Mouse (Mus musculus): Measurements from ENCODE around the gene Adsl. TPM values are rescaled to one million over a fixed set of nuclear protein-coding genes. Genes with fewer than 3 reads are reported as not detected.
"Not testable (repeated sequence)": the region's sequence is repeated elsewhere in the genome, so short reads cannot be mapped to it uniquely, and the experiment has no call there.

Gene Adsl
- polyA plus RNA-seq (2014; fragmentation: Nextera tagmentation; extraction: Ambion mirVana): 184 and 186 TPM in 2 replicates

DNA sequence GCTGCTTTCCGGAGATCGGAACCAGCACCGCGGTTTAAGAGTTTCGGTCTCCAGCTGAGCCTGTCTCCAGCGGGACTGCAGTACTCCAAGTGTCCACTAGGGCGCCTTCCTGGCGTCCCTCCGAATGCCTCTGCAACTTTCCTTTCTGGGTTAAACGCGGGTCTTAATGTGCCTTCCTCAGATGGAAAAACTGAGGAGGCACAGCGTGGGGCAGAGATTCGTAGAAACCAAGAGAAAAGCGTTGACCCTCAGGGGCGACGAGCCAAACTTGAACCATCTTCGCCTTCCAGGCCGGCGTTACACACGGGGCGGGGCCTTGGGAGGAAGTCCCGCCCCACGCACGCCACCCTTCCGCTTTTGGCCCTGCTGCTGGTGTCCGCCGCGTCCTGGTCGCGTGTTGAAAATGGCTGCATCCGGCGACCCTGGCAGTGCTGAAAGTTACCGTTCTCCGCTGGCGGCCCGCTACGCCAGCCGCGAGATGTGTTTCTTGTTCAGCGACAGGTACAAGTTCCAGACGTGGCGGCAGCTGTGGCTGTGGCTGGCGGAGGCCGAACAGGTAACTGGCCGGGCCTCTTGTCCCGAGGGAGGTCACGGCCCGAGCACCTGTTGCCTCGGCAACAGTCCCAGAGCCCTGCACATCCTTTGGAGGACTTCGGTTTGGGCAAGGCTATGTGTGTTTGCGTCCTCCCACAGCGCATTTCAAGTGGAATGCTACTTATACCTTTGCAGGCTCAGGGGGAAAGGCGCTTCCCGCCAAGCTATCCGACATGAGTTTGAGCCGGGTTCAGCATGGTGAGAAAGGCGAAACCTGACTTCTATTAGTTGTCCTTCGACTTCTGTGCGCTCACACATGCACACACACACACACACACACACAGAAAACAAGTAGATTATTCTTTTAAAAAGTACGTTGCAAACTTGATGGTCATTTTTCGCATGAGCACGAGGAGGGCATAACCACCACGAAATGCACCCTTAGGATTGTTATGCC is at the start of gene Adsl:
TSS of gene Adsl (plus strand) at position 346 of the 991 bp plus-strand sequence.
- H3K4me2 ChIP-seq (ENCODE audit: low read depth, low read length, severe bottlenecking): peak within 1 kb of the TSS; percentile 73
- no peaks in the 10 kb centered on the region for H3K9me3 ChIP-seq (ENCODE audit: control insufficient read depth, low read length)
- peak within 1 kb of the TSS; percentile 28; the same call in 1 of the 2 replicates for H3K27ac ChIP-seq (ENCODE audit: low read depth, low read length)
- WGBS: under 1% methylated on average over 63 of the region's 63 CpGs
- DNase-seq (ENCODE audit: low spot score) (peak; percentile 95), ATAC-seq (replicated peaks; ENCODE audit: low FRiP score) (peak; percentile 93)
- H3K4me3 ChIP-seq (ENCODE audit: low read depth, low read length): peak within 1 kb of the TSS; percentile 87
- no peaks in the 10 kb centered on the region for H3K27me3 ChIP-seq (ENCODE audit: control insufficient read depth, insufficient read depth, low read length)
- peaks cover 5% of the 10 kb centered on the region; the same call in 1 of the 2 replicates for H3K36me3 ChIP-seq (ENCODE audit: control insufficient read depth, insufficient read depth, low read length)
- peak within 1 kb of the TSS; percentile 81 for H3K9ac ChIP-seq (ENCODE audit: low read length)
- peaks cover 6% of the 10 kb centered on the region; the same call in 1 of the 2 replicates for H3K4me1 ChIP-seq (replicated peaks; ENCODE audit: control insufficient read depth, insufficient read depth, low read length)

DNA sequence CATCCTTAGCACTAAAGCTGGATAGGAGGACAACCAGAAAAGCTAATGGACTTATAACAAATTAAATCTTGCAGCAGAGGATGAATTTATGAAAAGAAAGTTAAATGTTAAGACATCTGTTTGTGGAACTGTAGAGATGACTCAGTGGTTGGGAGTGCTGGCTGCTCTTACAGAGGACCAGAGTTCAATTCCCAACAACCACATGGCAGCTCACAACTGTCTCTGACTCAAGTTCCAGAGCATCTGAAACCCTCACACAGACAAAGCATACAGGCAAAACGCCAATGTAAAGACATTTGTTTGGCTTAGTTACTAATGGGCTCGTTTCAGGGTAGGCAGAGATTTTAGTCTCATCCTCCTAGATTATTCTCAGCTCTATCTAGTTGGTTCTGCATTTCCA is 48.5 kb upstream of the Adsl start:
- no peaks in the 10 kb centered on the region for H3K4me1 ChIP-seq (replicated peaks; ENCODE audit: control insufficient read depth, insufficient read depth, low read length)
- no peaks in the 10 kb centered on the region for H3K27me3 ChIP-seq (ENCODE audit: control insufficient read depth, insufficient read depth, low read length)
- no peak overlapping the region for H3K4me2 ChIP-seq (ENCODE audit: low read depth, low read length, severe bottlenecking)
- no peaks in the 10 kb centered on the region for H3K9me3 ChIP-seq (ENCODE audit: control insufficient read depth, low read length)
- DNase-seq (ENCODE audit: low spot score) (no peak), ATAC-seq (replicated peaks; ENCODE audit: low FRiP score) (no peak)
- H3K36me3 ChIP-seq (ENCODE audit: control insufficient read depth, insufficient read depth, low read length): peaks cover 13% of the 10 kb centered on the region; the same call in 1 of the 2 replicates
- H3K27ac ChIP-seq (ENCODE audit: low read depth, low read length): no peak overlapping the region
- H3K4me3 ChIP-seq (ENCODE audit: low read depth, low read length): no peak overlapping the region
- H3K9ac ChIP-seq (ENCODE audit: low read length): no peak overlapping the region
- WGBS: 90% methylated on average over 2 of the region's 2 CpGs

DNA sequence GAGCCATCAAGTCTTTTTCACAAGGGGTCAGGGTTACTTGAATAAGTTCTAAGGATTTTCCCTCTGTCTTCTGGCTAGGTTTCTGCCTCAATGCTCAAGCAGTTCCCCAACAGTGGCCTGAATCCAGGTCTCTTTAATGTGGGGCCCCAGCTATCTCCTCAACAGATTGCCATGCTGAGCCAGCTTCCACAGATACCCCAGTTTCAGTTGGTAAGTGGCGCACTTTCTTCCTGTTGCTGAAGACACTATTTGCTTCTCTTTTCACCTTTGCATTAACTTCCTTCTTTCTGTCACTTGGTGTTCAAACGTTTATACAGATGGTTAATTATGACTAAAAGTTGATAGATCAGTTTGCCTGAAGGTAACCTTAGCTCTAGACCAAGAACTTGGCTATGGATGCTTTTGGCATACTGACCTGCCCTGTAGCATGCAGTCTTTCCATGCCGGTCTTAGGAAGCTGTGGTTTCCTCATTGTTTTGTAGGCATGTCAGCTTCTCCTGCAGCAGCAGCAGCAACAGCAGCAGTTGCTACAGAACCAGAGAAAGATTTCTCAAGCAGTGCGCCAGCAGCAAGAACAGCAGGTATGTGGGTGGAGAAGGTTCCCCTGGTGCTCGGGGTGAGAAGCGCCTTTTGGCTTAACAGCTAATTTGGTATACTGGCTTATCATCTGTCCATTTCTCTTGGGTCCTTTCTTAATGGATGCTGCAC is 46.3 kb upstream of the Adsl start:
- 93% methylated on average over 6 of the region's 6 CpGs for WGBS
- DNase-seq (ENCODE audit: low spot score): no peak
- no peak overlapping the region for H3K27ac ChIP-seq (ENCODE audit: low read depth, low read length)
- no peak overlapping the region for H3K9ac ChIP-seq (ENCODE audit: low read length)
- H3K27me3 ChIP-seq (ENCODE audit: control insufficient read depth, insufficient read depth, low read length): no peaks in the 10 kb centered on the region
- ATAC-seq (replicated peaks; ENCODE audit: low FRiP score): no peak
- peaks cover 10% of the 10 kb centered on the region; the same call in 1 of the 2 replicates for H3K36me3 ChIP-seq (ENCODE audit: control insufficient read depth, insufficient read depth, low read length)
- no peak overlapping the region for H3K4me3 ChIP-seq (ENCODE audit: low read depth, low read length)
- no peaks in the 10 kb centered on the region for H3K4me1 ChIP-seq (replicated peaks; ENCODE audit: control insufficient read depth, insufficient read depth, low read length)
- no peak overlapping the region for H3K4me2 ChIP-seq (ENCODE audit: low read depth, low read length, severe bottlenecking)
- no peaks in the 10 kb centered on the region for H3K9me3 ChIP-seq (ENCODE audit: control insufficient read depth, low read length)

DNA sequence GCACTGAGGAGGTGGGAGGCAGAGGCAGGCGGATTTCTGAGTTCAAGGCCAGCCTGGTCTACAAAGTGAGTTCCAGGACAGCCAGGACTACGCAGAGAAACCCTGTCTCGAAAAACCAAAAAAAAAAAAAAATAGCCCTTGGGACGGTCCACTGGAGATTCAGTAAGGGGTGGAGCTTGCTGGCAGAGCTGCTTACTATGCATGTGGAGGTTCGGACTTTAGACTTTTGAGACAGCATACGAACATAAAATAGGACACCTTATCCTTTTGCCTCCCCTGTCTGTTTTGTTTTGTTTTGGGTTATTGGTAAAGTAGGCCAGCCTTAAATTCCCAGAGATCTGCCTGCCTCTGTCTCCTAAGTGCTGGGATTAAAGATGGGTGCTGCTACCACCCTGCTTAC is 43.5 kb upstream of the Adsl start:
- H3K4me1 ChIP-seq (replicated peaks; ENCODE audit: control insufficient read depth, insufficient read depth, low read length); H3K4me2 ChIP-seq (ENCODE audit: low read depth, low read length, severe bottlenecking); ATAC-seq (replicated peaks; ENCODE audit: low FRiP score); H3K9me3 ChIP-seq (ENCODE audit: control insufficient read depth, low read length); DNase-seq (ENCODE audit: low spot score); H3K27me3 ChIP-seq (ENCODE audit: control insufficient read depth, insufficient read depth, low read length); H3K27ac ChIP-seq (ENCODE audit: low read depth, low read length); H3K36me3 ChIP-seq (ENCODE audit: control insufficient read depth, insufficient read depth, low read length); H3K9ac ChIP-seq (ENCODE audit: low read length); H3K4me3 ChIP-seq (ENCODE audit: low read depth, low read length): not testable (repeated sequence)
- 96% methylated on average over 6 of the region's 6 CpGs for WGBS

DNA sequence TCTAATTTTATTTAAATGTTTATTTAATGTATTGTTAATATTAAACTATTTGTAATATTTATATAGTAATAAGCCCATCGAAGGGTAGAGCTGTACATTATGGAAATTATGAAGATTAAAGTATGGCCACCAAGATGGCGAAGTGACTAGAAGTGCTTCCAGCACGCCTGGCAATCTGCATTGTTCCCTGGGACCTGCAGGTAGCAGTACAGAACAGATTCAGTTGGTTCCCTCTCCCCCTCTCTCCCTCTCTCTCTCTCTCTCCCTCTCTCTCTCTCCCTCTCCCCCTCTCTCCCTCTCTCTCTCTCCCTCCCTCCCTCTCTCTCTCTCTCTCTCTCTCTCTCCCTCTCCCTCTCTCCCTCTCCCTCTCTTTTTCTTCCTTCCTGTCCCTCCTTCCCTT is 38.1 kb upstream of the Adsl start:
- Histone ChIP-seq H3K27ac (ENCODE audit: low read depth, low read length) (no peak overlapping the region), H3K9ac (ENCODE audit: low read length) (no peak overlapping the region), H3K9me3 (ENCODE audit: control insufficient read depth, low read length) (no peaks in the 10 kb centered on the region), H3K4me3 (ENCODE audit: low read depth, low read length) (no peak overlapping the region), H3K4me1 (replicated peaks; ENCODE audit: control insufficient read depth, insufficient read depth, low read length) (no peaks in the 10 kb centered on the region), H3K4me2 (ENCODE audit: low read depth, low read length, severe bottlenecking) (no peak overlapping the region), H3K27me3 (ENCODE audit: control insufficient read depth, insufficient read depth, low read length) (no peaks in the 10 kb centered on the region), H3K36me3 (ENCODE audit: control insufficient read depth, insufficient read depth, low read length) (peaks cover 6% of the 10 kb centered on the region)
- ATAC-seq (replicated peaks; ENCODE audit: low FRiP score) (no peak), DNase-seq (ENCODE audit: low spot score) (no peak)
- 91% methylated on average over 3 of the region's 3 CpGs for WGBS

DNA sequence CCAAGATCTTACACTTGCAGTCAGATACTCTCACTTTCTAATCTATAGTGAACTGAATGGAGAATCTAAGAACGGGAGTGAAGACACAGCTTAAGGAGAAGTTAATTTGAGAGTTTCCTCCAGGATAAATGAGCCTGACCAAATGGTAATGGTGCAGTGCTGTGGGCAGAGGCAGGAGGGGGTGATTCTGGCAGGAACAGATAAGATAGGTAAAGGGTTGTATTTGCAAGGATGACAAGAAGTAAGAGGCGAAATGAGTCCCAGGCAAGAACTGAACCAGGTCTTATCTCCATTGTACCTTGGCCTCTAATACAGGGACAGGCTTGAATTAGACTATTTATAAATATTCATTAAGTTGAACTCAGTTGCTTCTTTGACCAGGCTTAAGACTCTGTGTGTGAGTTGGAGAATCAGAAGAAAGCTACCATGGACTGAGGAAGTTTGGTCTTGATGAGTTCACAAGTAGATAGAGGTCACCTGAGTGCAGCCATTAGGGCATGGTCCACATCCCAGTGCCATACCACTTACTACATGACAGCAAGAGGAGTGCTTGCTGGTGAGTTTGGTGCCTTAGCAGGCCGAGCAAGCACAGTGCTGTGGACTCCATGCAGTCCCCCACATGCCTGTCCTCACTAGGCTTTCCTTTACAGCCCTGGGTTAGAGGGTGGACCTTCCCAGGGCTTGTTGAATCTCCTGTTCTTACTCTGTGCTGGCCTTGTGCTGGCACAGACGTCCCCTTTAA is 37.3 kb upstream of the Adsl start:
- Histone ChIP-seq H3K4me3 (ENCODE audit: low read depth, low read length) (no peak overlapping the region), H3K36me3 (ENCODE audit: control insufficient read depth, insufficient read depth, low read length) (peaks cover 6% of the 10 kb centered on the region), H3K9ac (ENCODE audit: low read length) (no peak overlapping the region), H3K27ac (ENCODE audit: low read depth, low read length) (no peak overlapping the region), H3K9me3 (ENCODE audit: control insufficient read depth, low read length) (no peaks in the 10 kb centered on the region), H3K4me1 (replicated peaks; ENCODE audit: control insufficient read depth, insufficient read depth, low read length) (no peaks in the 10 kb centered on the region), H3K27me3 (ENCODE audit: control insufficient read depth, insufficient read depth, low read length) (no peaks in the 10 kb centered on the region), H3K4me2 (ENCODE audit: low read depth, low read length, severe bottlenecking) (no peak overlapping the region)
- DNase-seq (ENCODE audit: low spot score) (no peak), ATAC-seq (replicated peaks; ENCODE audit: low FRiP score) (no peak)
- 93% methylated on average over 4 of the region's 4 CpGs for WGBS

DNA sequence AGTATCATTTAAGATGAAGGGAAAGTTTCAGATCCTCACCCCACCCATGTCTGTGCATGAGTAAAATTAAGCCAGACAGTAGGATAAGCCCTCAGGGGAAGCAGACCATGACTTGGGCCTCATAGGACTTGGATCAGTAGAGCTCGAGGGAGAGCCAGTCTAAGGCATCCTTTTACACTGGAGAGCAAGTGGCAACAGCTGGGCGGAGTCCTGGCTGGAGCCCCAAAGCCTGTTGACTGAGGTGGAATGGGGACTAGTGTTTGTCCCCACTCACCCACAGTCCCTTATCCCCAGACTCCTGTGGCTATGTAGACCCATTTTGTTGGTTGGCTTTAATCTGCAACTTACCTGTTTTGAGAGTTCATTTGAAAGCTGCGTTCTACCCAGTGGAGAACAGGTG is 36.1 kb upstream of the Adsl start:
- Histone ChIP-seq H3K4me3 (ENCODE audit: low read depth, low read length) (no peak overlapping the region), H3K9me3 (ENCODE audit: control insufficient read depth, low read length) (no peaks in the 10 kb centered on the region), H3K9ac (ENCODE audit: low read length) (no peak overlapping the region), H3K27me3 (ENCODE audit: control insufficient read depth, insufficient read depth, low read length) (no peaks in the 10 kb centered on the region), H3K4me1 (replicated peaks; ENCODE audit: control insufficient read depth, insufficient read depth, low read length) (no peaks in the 10 kb centered on the region), H3K36me3 (ENCODE audit: control insufficient read depth, insufficient read depth, low read length) (peaks cover 12% of the 10 kb centered on the region), H3K4me2 (ENCODE audit: low read depth, low read length, severe bottlenecking) (no peak overlapping the region), H3K27ac (ENCODE audit: low read depth, low read length) (no peak overlapping the region)
- WGBS: 91% methylated on average over 3 of the region's 3 CpGs
- no peak for DNase-seq (ENCODE audit: low spot score)
- ATAC-seq (replicated peaks; ENCODE audit: low FRiP score): no peak

DNA sequence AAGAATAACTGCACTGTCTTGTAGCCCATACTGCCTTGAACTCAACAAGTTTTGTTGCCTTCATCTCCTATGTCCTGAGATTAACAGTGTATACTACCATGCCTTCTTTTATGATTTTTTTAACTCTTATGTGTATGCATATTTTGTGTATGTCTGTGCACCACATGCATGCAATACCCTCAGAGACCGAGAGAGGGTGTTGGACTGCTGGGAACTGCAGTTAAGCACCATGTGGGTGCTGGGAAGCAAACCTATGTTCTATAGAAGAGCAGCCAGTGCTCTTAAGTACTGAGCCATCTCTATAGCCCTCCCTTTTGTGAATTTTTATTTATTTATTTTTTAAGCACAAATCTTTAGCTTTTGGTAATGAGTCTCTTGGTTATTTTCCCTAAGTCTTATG is 34.5 kb upstream of the Adsl start:
- WGBS: 97% methylated on average over 1 of the region's 1 CpGs
- H3K4me3 ChIP-seq (ENCODE audit: low read depth, low read length): no peak overlapping the region
- no peaks in the 10 kb centered on the region for H3K27me3 ChIP-seq (ENCODE audit: control insufficient read depth, insufficient read depth, low read length)
- H3K36me3 ChIP-seq (ENCODE audit: control insufficient read depth, insufficient read depth, low read length): peaks cover 16% of the 10 kb centered on the region
- H3K9ac ChIP-seq (ENCODE audit: low read length): no peak overlapping the region
- no peaks in the 10 kb centered on the region for H3K9me3 ChIP-seq (ENCODE audit: control insufficient read depth, low read length)
- ATAC-seq (replicated peaks; ENCODE audit: low FRiP score) (no peak), DNase-seq (ENCODE audit: low spot score) (no peak)
- no peak overlapping the region for H3K27ac ChIP-seq (ENCODE audit: low read depth, low read length)
- H3K4me1 ChIP-seq (replicated peaks; ENCODE audit: control insufficient read depth, insufficient read depth, low read length): no peaks in the 10 kb centered on the region
- H3K4me2 ChIP-seq (ENCODE audit: low read depth, low read length, severe bottlenecking): no peak overlapping the region

Data from forebrain, embryonic 11.5 days (tissue).